Mouse (Mus musculus) kidney, postnatal 36 days (tissue): ENCODE measurements around the gene Olfr850.

ENCODE experiments used
- DNase-seq, 2 experiments: peaks; one replicate each; pipeline ENCODE4 v3.0.0; 2021 to 2022; ENCODE audit warnings: mixed read lengths in 2 of 2

Olfr850 gene

DNA sequence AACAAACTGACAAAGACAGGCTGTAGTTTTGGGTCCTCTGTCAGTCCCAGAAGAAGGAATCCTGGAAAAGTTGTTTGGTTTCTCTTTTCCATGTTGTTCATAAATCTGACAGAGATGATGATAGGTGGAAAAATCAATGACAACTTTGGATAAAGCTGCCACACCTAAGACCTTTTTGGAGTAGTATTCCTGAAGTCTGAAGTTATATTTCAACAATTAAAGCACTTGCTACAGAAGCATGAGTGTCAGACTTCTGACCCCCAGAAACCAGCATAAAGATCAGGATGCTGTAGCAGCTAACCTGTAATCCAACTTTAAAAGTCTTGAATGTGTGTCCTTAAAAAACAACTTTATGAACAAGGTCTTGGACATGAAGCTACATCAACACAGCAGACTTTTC lies at the start of gene Olfr850:
Olfr850 (minus strand) TSS at position 101 of the 400 bp plus-strand sequence.
- no peak for DNase-seq

DNA sequence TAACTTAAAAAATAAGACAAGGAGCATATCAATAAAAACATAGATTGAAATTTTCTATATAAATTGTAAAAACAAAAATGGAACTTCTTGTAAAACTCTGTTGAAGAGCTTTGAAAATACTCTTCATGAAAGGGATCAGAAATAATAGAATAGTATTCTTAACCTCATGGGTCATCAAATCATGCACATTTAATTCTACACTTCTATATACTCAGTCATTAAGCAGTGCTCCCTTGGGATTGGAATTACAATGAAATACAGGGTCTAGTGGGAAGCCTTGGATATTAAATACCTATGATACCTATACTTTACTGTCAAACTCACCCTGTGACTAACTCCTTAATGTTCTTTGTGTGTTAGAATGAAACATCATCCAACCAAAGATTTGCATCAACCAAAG lies 14.9 kb upstream of the Olfr850 start, which contains the start of gene Olfr851:
Olfr851 (plus strand) TSS at position 301 of the 400 bp plus-strand sequence.
- no peak for DNase-seq

DNA sequence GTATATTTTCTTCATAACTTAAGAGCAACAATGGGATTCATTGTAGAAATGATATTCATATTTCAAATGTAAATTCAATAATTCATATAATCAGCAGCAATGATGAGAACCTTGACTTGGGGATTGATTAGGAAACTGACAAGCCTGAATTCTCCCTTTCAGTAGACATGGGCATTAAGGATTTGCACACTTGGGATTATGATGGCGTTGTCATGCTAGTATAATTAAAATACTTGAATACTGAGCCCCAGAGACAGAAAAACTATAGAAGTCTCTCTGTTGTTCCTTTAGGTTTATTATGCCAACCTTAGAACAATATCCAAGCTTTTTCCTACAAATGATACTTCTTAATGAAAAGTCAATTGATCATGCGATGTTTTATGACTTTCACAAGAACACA lies 38.1 kb downstream of the Olfr850 start, which contains the start of gene Olfr849:
Olfr849 (plus strand) TSS at position 301 of the 400 bp plus-strand sequence.
- DNase-seq = no peak
